Mouse (Mus musculus): Measurements from ENCODE around the gene Elmo1. TPM values are rescaled to one million over a fixed set of nuclear protein-coding genes. Genes with fewer than 3 reads are reported as not detected.

Elmo1 gene
- total RNA-seq, 4 experiments from 2014 or later: 33.4 to 40.0 (median 36.3) TPM

- no peak for DNase-seq (ENCODE audit: low spot score in 2 of 2)
Observed at GRCm38 (mm10) chr13:20094916-20095700, 4.7 kb downstream of the Elmo1 start.

- no peak for DNase-seq (ENCODE audit: low spot score in 2 of 2)
Observed at GRCm38 (mm10) chr13:20097006-20097617, 6.7 kb downstream of the Elmo1 start.

- DNase-seq (ENCODE audit: low spot score in 2 of 2): no peak
Observed at GRCm38 (mm10) chr13:20097934-20098593, 7.7 kb downstream of the Elmo1 start.

- no peak for DNase-seq (ENCODE audit: low spot score in 2 of 2)
Observed at GRCm38 (mm10) chr13:20098594-20098965, 8.2 kb downstream of the Elmo1 start.

- no peak for DNase-seq (ENCODE audit: low spot score in 2 of 2)
Observed at GRCm38 (mm10) chr13:20099546-20099945, 9.2 kb downstream of the Elmo1 start.

GRCm38 (mm10) chr13:20100357-20100756 lies 10.0 kb downstream of the Elmo1 start:
- DNase-seq (ENCODE audit: low spot score in 2 of 2): no peak

GRCm38 (mm10) chr13:20101691-20102090 lies 11.3 kb downstream of the Elmo1 start:
- DNase-seq (ENCODE audit: low spot score in 2 of 2): no peak

- DNase-seq (ENCODE audit: low spot score in 2 of 2): no peak
Observed at GRCm38 (mm10) chr13:20104791-20105190, 14.4 kb downstream of the Elmo1 start.

- DNase-seq (ENCODE audit: low spot score in 2 of 2): no peak
Observed at GRCm38 (mm10) chr13:20105996-20106395, 15.6 kb downstream of the Elmo1 start.

GRCm38 (mm10) chr13:20107953-20108498 lies 17.6 kb downstream of the Elmo1 start:
- no peak for DNase-seq (ENCODE audit: low spot score in 2 of 2)

GRCm38 (mm10) chr13:20108956-20109355 lies 18.6 kb downstream of the Elmo1 start:
- DNase-seq (ENCODE audit: low spot score in 2 of 2): no peak

- no peak for DNase-seq (ENCODE audit: low spot score in 2 of 2)
Observed at GRCm38 (mm10) chr13:20109446-20109845, 19.1 kb downstream of the Elmo1 start.

- no peak for DNase-seq (ENCODE audit: low spot score in 2 of 2)
Observed at GRCm38 (mm10) chr13:20109987-20110680, 19.7 kb downstream of the Elmo1 start.

GRCm38 (mm10) chr13:20111256-20111800 lies 20.9 kb downstream of the Elmo1 start:
- DNase-seq (ENCODE audit: low spot score in 2 of 2): no peak

GRCm38 (mm10) chr13:20115131-20115907 lies 24.9 kb downstream of the Elmo1 start:
- no peak for DNase-seq (ENCODE audit: low spot score in 2 of 2)

GRCm38 (mm10) chr13:20116019-20116418 lies 25.6 kb downstream of the Elmo1 start:
- no peak for DNase-seq (ENCODE audit: low spot score in 2 of 2)

GRCm38 (mm10) chr13:20116868-20117510 lies 26.6 kb downstream of the Elmo1 start:
- DNase-seq (ENCODE audit: low spot score in 2 of 2): no peak

- DNase-seq (ENCODE audit: low spot score in 2 of 2): no peak
Observed at GRCm38 (mm10) chr13:20117691-20118090, 27.3 kb downstream of the Elmo1 start.

- DNase-seq (ENCODE audit: low spot score in 2 of 2): no peak
Observed at GRCm38 (mm10) chr13:20118909-20119308, 28.5 kb downstream of the Elmo1 start.

- DNase-seq (ENCODE audit: low spot score in 2 of 2): no peak
Observed at GRCm38 (mm10) chr13:20120723-20121122, 30.3 kb downstream of the Elmo1 start.
